Mouse (Mus musculus) forebrain, postnatal 0 days (tissue): ENCODE measurements around the gene Elmo1. TPM values are rescaled to one million over a fixed set of nuclear protein-coding genes. Genes with fewer than 3 reads are reported as not detected.

Source experiments
- ATAC-seq: fragments of 200-750 bp; cut with Nextera tagmentation; 2 replicates; pipeline ENCODE4 v1.8.0; 2017; ENCODE audit warnings: mild to moderate bottlenecking, moderate library complexity
- DNase-seq: peaks from one replicate; pipeline ENCODE4 v3.0.0-alpha.2; 2015
- H3K27ac ChIP-seq: fragments of 300-500 bp; sonication (generic); 2 replicates; pipeline ENCODE4 v1.5.1; 2014; ENCODE audit warnings: low read depth, mild to moderate bottlenecking, antibody characterized with exemption, low read length, moderate library complexity, mixed read lengths
- H3K27me3 ChIP-seq: fragments of 300-500 bp; sonication (generic); 2 replicates; pipeline ENCODE4 v1.6.1; 2014; ENCODE audit warnings: mild to moderate bottlenecking, low read length, mixed read lengths; ENCODE audit not compliant: insufficient read depth
- H3K36me3 ChIP-seq: fragments of 300-500 bp; sonication (generic); 2 replicates; pipeline ENCODE4 v1.6.1; 2014; ENCODE audit warnings: mild to moderate bottlenecking, moderate library complexity; ENCODE audit not compliant: insufficient read depth
- H3K4me1 ChIP-seq: fragments of 300-500 bp; sonication (generic); 2 replicates; pipeline ENCODE4 v1.6.1; 2014; ENCODE audit warnings: antibody characterized with exemption; ENCODE audit not compliant: insufficient read depth
- H3K4me2 ChIP-seq: fragments of 300-500 bp; sonication (generic); 2 replicates; pipeline ENCODE4 v1.6.1; 2014; ENCODE audit warnings: low read depth, mild to moderate bottlenecking, moderate library complexity
- H3K4me3 ChIP-seq: fragments of 300-500 bp; sonication (generic); 2 replicates; pipeline ENCODE4 v1.5.1; 2014; ENCODE audit warnings: low read depth, low read length, mixed read lengths
- H3K9ac ChIP-seq: fragments of 300-500 bp; sonication (generic); 2 replicates; pipeline ENCODE4 v1.6.1; 2014; ENCODE audit warnings: mild to moderate bottlenecking
- H3K9me3 ChIP-seq: fragments of 300-500 bp; sonication (generic); 2 replicates; pipeline ENCODE4 v1.6.1; 2016; ENCODE audit warnings: low read length
- CTCF ChIP-seq: sonication (generic); IDR thresholded peaks from 2 replicates; pipeline ENCODE4 v1.5.1; 2016; ENCODE audit warnings: antibody characterized with exemption, control low read depth, low read depth
- WGBS: fragments of 180-500 bp; shearing (Covaris S2); extraction: QIAGEN DNeasy Blood & Tissue Kit; methylation state at CpG from one replicate; pipeline ENCODE4 v1.1.7; 2014; 5-methylcytosine and 5-hydroxymethylcytosine counted together
- polyA plus RNA-seq: library from polyadenylated mRNA; unstranded; fragments of >200 nt; fragmentation: Nextera tagmentation; extraction: Ambion mirVana; gene quantifications from 2 replicates; pipeline ENCODE4 v1.2.1, GENCODE M21; 2015
- total RNA-seq: library from RNA; depleted of rRNA; stranded (reverse); fragments of >200 nt; gene quantifications from 2 replicates; pipeline ENCODE4 v1.2.3, GENCODE M21; 2014

Gene Elmo1
- total and polyA plus RNA-seq, 2 experiments from 2014 or later, result 30.9 to 33.5 TPM

DNA sequence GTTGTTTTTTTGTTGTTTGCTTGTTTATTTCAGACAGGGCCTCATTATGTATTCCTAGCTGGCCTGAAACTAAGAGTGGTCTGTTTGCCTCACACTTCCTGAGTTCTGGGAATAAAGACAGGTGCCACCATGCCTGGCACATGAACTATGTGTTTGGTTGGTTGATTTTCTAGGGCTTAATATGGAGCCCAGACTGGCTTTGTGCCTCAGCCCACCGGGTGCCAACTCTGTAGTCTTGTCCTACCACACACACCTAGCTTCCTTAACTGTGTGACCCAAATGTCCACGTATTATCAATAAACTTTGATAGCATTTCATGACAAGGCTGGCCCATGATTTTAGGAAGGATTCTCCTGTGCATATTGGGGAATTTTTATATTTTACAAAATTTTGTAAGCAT, 217.0 kb downstream of the Elmo1 start:
- H3K36me3 ChIP-seq, result no peaks in the 10 kb centered on the region
- DNase-seq (no peak), ATAC-seq (no peak)
- H3K4me2 ChIP-seq, result no peak overlapping the region
- no peak overlapping the region for H3K4me3 ChIP-seq
- no peak for TF ChIP-seq CTCF
- peaks cover 4% of the 10 kb centered on the region; the same call in 1 of the 2 replicates for H3K4me1 ChIP-seq
- H3K27me3 ChIP-seq, result no peaks in the 10 kb centered on the region
- H3K9ac ChIP-seq, result no peak overlapping the region
- no peaks in the 10 kb centered on the region for H3K9me3 ChIP-seq
- H3K27ac ChIP-seq, result no peak overlapping the region
- 54% methylated on average over 2 of the region's 2 CpGs for WGBS

GRCm38 (mm10) chr13:20311612-20312011, 221.2 kb downstream of the Elmo1 start:
- no peak overlapping the region for H3K4me3 ChIP-seq
- 7% methylated on average over 3 of the region's 3 CpGs for WGBS
- H3K4me2 ChIP-seq, result no peak overlapping the region

DNA sequence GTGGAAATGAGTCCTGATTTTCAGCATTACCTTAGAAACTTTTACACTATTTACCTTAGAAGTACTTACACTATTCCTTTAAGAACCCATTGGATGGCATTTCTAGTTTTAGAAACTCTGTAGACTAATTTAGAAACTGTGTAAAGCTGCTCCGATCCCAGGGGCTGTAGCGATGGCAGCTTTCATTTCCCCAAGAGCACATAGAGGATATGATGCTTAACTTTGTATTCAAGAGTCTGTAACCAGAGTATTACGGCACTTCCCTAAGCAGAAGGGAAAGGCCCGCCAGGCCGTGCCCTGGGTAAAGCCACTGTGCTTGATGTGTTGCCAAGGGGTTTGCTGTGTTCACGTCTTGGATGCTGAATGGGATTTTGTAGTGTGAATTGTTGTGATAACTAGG, 222.9 kb downstream of the Elmo1 start:
- Histone ChIP-seq H3K9me3 (no peaks in the 10 kb centered on the region), H3K4me3 (no peak overlapping the region), H3K9ac (no peak overlapping the region), H3K27me3 (no peaks in the 10 kb centered on the region), H3K4me2 (no peak overlapping the region), H3K27ac (no peak overlapping the region), H3K36me3 (no peaks in the 10 kb centered on the region), H3K4me1 (0 out of 2 replicates have a peak, but pooled peaks cover 14% of the 10 kb centered on the region)
- ATAC-seq (no peak), DNase-seq (no peak)
- no peak for TF ChIP-seq CTCF
- whole genome bisulfite sequencing, result 39% methylated on average over 6 of the region's 6 CpGs

More at GRCm38 (mm10) chr13:20311612-20312011, 221.2 kb downstream of the Elmo1 start:
- peak; percentile 94 for DNase-seq
- Histone ChIP-seq H3K27ac (no peak overlapping the region), H3K9ac (no peak overlapping the region), H3K4me1 (peaks cover 11% of the 10 kb centered on the region; the same call in 1 of the 2 replicates), H3K9me3 (no peaks in the 10 kb centered on the region), H3K36me3 (no peaks in the 10 kb centered on the region), H3K27me3 (no peaks in the 10 kb centered on the region)
- peak; percentile 97 for TF ChIP-seq CTCF
- peak; percentile 86 for ATAC-seq

GRCm38 (mm10) chr13:20316139-20316538, 225.7 kb downstream of the Elmo1 start:
- ATAC-seq (peak; percentile 66), DNase-seq (peak; percentile 47)
- Histone ChIP-seq H3K4me3 (no peak overlapping the region), H3K27me3 (no peaks in the 10 kb centered on the region), H3K27ac (no peak overlapping the region; the same call in 1 of the 2 replicates), H3K9ac (no peak overlapping the region), H3K4me1 (0 out of 2 replicates have a peak, but pooled peaks cover 14% of the 10 kb centered on the region), H3K4me2 (no peak overlapping the region; the same call in 1 of the 2 replicates), H3K9me3 (no peaks in the 10 kb centered on the region), H3K36me3 (no peaks in the 10 kb centered on the region)
- no peak for TF ChIP-seq CTCF
- WGBS, result 45% methylated on average over 11 of the region's 11 CpGs

- Histone ChIP-seq H3K9ac (no peak overlapping the region), H3K9me3 (no peaks in the 10 kb centered on the region), H3K4me2 (no peak overlapping the region), H3K4me3 (no peak overlapping the region), H3K36me3 (no peaks in the 10 kb centered on the region), H3K27ac (no peak overlapping the region), H3K4me1 (0 out of 2 replicates have a peak, but pooled peaks cover 14% of the 10 kb centered on the region), H3K27me3 (no peaks in the 10 kb centered on the region)
- no peak for TF ChIP-seq CTCF
- no peak for DNase-seq
- 93% methylated on average over 3 of the region's 3 CpGs for WGBS
- ATAC-seq, result no peak
These were observed 228.3 kb downstream of the Elmo1 start for GRCm38 (mm10) chr13:20318615-20319219.

DNA sequence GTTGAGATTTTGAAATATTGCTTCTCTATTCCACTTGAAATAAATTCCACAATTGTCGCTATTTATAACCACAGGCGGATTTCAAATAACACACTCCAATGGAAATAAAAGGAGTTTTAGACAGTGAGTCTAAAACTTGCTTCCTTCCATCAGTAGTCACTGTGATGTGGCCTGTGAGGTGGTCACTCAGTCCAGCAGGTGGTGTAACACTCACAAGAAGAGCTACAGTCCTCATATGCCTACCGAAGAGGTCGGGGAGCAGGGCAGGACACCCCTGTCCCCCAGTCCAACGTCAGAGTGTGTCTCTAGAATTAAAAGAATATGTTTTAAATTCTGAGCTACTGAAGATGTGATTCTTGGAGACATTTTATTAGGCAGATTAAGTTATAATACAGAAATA, 229.8 kb downstream of the Elmo1 start:
- Histone ChIP-seq H3K4me1 (0 out of 2 replicates have a peak, but pooled peaks cover 14% of the 10 kb centered on the region), H3K27ac (no peak overlapping the region), H3K4me3 (no peak overlapping the region), H3K9me3 (no peaks in the 10 kb centered on the region), H3K4me2 (no peak overlapping the region), H3K36me3 (no peaks in the 10 kb centered on the region), H3K27me3 (no peaks in the 10 kb centered on the region), H3K9ac (no peak overlapping the region)
- DNase-seq, result no peak
- 84% methylated on average over 5 of the region's 5 CpGs for WGBS
- ATAC-seq, result peak; percentile 50; the same call in 1 of the 2 replicates
- peak; percentile 37 for TF ChIP-seq CTCF

GRCm38 (mm10) chr13:20323478-20323877, 233.1 kb downstream of the Elmo1 start:
- WGBS, result 86% methylated on average over 4 of the region's 4 CpGs
- no peak for TF ChIP-seq CTCF
- ATAC-seq, result no peak
- no peak overlapping the region for H3K4me3 ChIP-seq
- no peaks in the 10 kb centered on the region for H3K27me3 ChIP-seq
- no peak for DNase-seq
- H3K4me1 ChIP-seq, result no peaks in the 10 kb centered on the region
- H3K9ac ChIP-seq, result no peak overlapping the region
- no peaks in the 10 kb centered on the region for H3K36me3 ChIP-seq
- H3K27ac ChIP-seq, result no peak overlapping the region
- H3K9me3 ChIP-seq, result no peaks in the 10 kb centered on the region
- no peak overlapping the region for H3K4me2 ChIP-seq
